Mouse (Mus musculus): ENCODE measurements around the gene Angpt4.

GRCm38 (mm10) chr2:151961284-151962196 lies 50.5 kb downstream of the Angpt4 start:
- TF ChIP-seq CTCF (IDR thresholded peaks at IDR 0.05; ENCODE audit: low read depth) = no peak
- TF ChIP-seq EP300 (IDR thresholded peaks at IDR 0.05; ENCODE audit: low read depth) = no peak
